Mouse (Mus musculus): ENCODE data around the gene Fxyd2.

DNA sequence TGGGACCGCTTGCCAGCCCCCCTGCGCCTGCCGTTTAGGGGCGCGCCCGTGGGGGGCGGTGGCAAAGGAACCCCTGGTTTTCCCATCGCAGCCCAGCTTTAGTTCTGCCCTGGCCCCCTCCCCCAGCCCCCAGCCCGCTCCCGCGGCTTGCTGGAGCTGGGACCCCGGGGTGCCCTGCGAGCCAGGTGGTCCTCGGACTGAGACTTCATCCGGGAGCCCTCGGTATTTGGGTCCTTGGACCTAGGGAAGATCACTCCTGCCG, 31.2 kb downstream of the Fxyd2 start:
- no peak for TF ChIP-seq CTCF (IDR thresholded peaks at IDR 0.05; ENCODE audit: low read depth, low read length)
- TF ChIP-seq TAL1 (conservative IDR thresholded peaks at IDR 0.05; ENCODE audit: low read depth, low read length): no peak

Measured in G1E (cell line).